ENCODE assay signal across 10 mouse cellular contexts in the genomic region with DNA sequence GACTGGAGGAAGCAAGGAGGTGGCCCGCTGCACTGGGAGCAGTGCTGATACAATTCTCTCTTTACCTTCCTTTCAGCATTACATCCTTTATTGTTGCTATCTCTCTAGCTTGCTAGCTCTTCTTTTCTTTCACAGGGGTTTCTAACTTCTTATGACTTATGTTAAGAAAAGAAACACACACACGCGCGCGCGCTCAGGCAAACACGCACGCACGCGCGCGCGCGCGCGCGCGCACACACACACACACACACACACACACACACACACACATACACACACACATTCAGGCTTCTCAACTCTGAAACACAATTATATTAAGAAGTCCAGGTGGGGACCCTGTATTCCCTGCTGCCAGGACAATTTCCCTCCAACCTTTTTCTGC. TPM values are rescaled to one million over a fixed set of nuclear protein-coding genes. Genes with fewer than 3 reads are reported as not detected.
DNase-seq lines count a peak whose midpoint lies in the region; ATAC-seq and TF ChIP-seq lines count a peak whose summit lies in the region.
"Had no signal": no experiment of that assay in that cellular context is flagged by ENCODE, and none has a peak within 500 bp of the region (broad histone marks: within the 10 kb centered on the region; RNA-seq: fewer than 3 reads in every experiment).

No protein-coding gene starts in this region.

- H3K4me1 ChIP-seq in heart, embryonic 10.5 days: no peaks in the 10 kb centered on the region
- peaks cover 11% of the 10 kb centered on the region for H3K4me1 ChIP-seq in testis, adult 2 months (ENCODE audit: control insufficient read depth, insufficient read depth, low read length)
- H3K4me1 ChIP-seq in limb, embryonic 13.5 days: no peaks in the 10 kb centered on the region
- no peaks in the 10 kb centered on the region for H3K4me1 ChIP-seq in stomach, postnatal 0 days (replicated peaks; ENCODE audit: control insufficient read depth, insufficient read depth)

- TF ChIP-seq CTCF in testis, adult 2 months (IDR thresholded peaks at IDR 0.05; ENCODE audit: control insufficient read depth, insufficient read depth, insufficient replicate concordance, low read depth, low read length): no peak
- TF ChIP-seq CTCF in stomach, postnatal 0 days (IDR thresholded peaks at IDR 0.05; ENCODE audit: low read depth): no peak

- H3K36me3 ChIP-seq in heart, embryonic 10.5 days: no peaks in the 10 kb centered on the region
- no peaks in the 10 kb centered on the region for H3K36me3 ChIP-seq in testis, adult 2 months (ENCODE audit: control insufficient read depth, insufficient read depth, low read length)
- no peaks in the 10 kb centered on the region for H3K36me3 ChIP-seq in limb, embryonic 13.5 days
- no peaks in the 10 kb centered on the region for H3K36me3 ChIP-seq in stomach, postnatal 0 days (ENCODE audit: control insufficient read depth, insufficient read depth, low read length)

- no peak for DNase-seq in heart, embryonic 10.5 days (ENCODE audit: low spot score)
- no peak for DNase-seq in heart, postnatal 4 days
- no peak for DNase-seq in testis, postnatal 14 days (ENCODE audit: low spot score)
- no peak for DNase-seq in stomach, postnatal 0 days (ENCODE audit: low spot score)
- no peak for DNase-seq in spleen, postnatal 4 days (ENCODE audit: low spot score in 2 of 2)
- DNase-seq in gastrocnemius, postnatal 4 days (ENCODE audit: low spot score in 2 of 2): no peak
- DNase-seq: adrenal gland, postnatal 14 days had no signal

- peak overlapping the region; percentile 57 for H3K4me3 ChIP-seq in heart, embryonic 10.5 days
- peak overlapping the region; percentile 44 for H3K4me3 ChIP-seq in testis, adult 2 months (ENCODE audit: control insufficient read depth, low read depth, low read length)
- peak overlapping the region; percentile 45 for H3K4me3 ChIP-seq in limb, embryonic 13.5 days
- no peak overlapping the region; the same call in 1 of the 2 replicates for H3K4me3 ChIP-seq in stomach, postnatal 0 days (ENCODE audit: low read depth, low read length)

- H3K27me3 ChIP-seq in heart, embryonic 10.5 days (ENCODE audit: insufficient read depth, poor library complexity, severe bottlenecking): peaks cover 27% of the 10 kb centered on the region
- H3K27me3 ChIP-seq in testis, adult 2 months (ENCODE audit: control insufficient read depth, insufficient read depth, low read length): no peaks in the 10 kb centered on the region
- H3K27me3 ChIP-seq in limb, embryonic 13.5 days: peaks cover 47% of the 10 kb centered on the region
- no peaks in the 10 kb centered on the region for H3K27me3 ChIP-seq in stomach, postnatal 0 days (ENCODE audit: control insufficient read depth, insufficient read depth, low read length)

- H3K9ac ChIP-seq in limb, embryonic 13.5 days: no peak overlapping the region
- H3K9ac ChIP-seq in stomach, postnatal 0 days (ENCODE audit: low read length): no peak overlapping the region

- no peak for TF ChIP-seq POLR2A in testis, adult 2 months (IDR thresholded peaks at IDR 0.05; ENCODE audit: control insufficient read depth, low read depth, low read length)

- no peak for ATAC-seq in limb, embryonic 13.5 days (ENCODE audit: low FRiP score, low read depth)
- ATAC-seq in stomach, postnatal 0 days (ENCODE audit: low FRiP score, low TSS enrichment): no peak

- 33% methylated on average over 18 of the region's 18 CpGs for WGBS in heart, embryonic 10.5 days
- 18% methylated on average over 14 of the region's 18 CpGs for WGBS in limb, embryonic 13.5 days
- 32% methylated on average over 5 of the region's 18 CpGs for WGBS in stomach, postnatal 0 days

- H3K9me3 ChIP-seq in heart, embryonic 10.5 days: no peaks in the 10 kb centered on the region
- H3K9me3 ChIP-seq in limb, embryonic 13.5 days: no peaks in the 10 kb centered on the region
- H3K9me3 ChIP-seq in stomach, postnatal 0 days (ENCODE audit: control insufficient read depth, low read length): no peaks in the 10 kb centered on the region

- no peak overlapping the region for H3K27ac ChIP-seq in heart, embryonic 10.5 days
- no peak overlapping the region for H3K27ac ChIP-seq in testis, adult 2 months (ENCODE audit: control insufficient read depth, insufficient read depth, low read depth, low read length)
- H3K27ac ChIP-seq in limb, embryonic 13.5 days: no peak overlapping the region
- no peak overlapping the region for H3K27ac ChIP-seq in stomach, postnatal 0 days (replicated peaks)

- TF ChIP-seq EP300 in stomach, postnatal 0 days (optimal IDR thresholded peaks at IDR 0.05): no peak

- H3K4me2 ChIP-seq in limb, embryonic 13.5 days (replicated peaks): peak overlapping the region; percentile 73
- H3K4me2 ChIP-seq in stomach, postnatal 0 days (replicated peaks; ENCODE audit: low read depth): peak overlapping the region; percentile 60

RNA-seq across cellular contexts. Expression of gene Pou3f4, which starts 1.5 kb away (rescaled TPM):
- 0.08 and 0.33 TPM in 2 replicates for polyA plus RNA-seq in heart, embryonic 10.5 days (2016; fragmentation: Nextera tagmentation; extraction: Ambion mirVana)
- total RNA-seq in heart, postnatal 4 days (2021): not detected
- not detected in 2 replicates for polyA plus RNA-seq in testis, adult 2 months (2012; rRNA removed)
- polyA plus RNA-seq in limb, embryonic 13.5 days (2015; fragmentation: Nextera tagmentation; extraction: Ambion mirVana): 0.14 and 0.18 TPM in 2 replicates
- 0.06 and 0.08 TPM in 2 replicates for polyA plus RNA-seq in stomach, postnatal 0 days (2015; fragmentation: Nextera tagmentation; extraction: Ambion mirVana)
- total RNA-seq in gastrocnemius, postnatal 4 days (2021): under 1 TPM; 0.34 to 0.57 TPM
- total RNA-seq: adrenal gland, postnatal 14 days; hematopoietic stem cell, adult 5-6 weeks had no signal
